Mouse (Mus musculus) MEL (cell line): ENCODE measurements around the gene Cd8b1.

Source experiments
- CTCF ChIP-seq, 3 experiments: IDR thresholded peaks in 2 of 3; conservative IDR thresholded peaks in 1 of 3; 2 replicates each; pipeline ENCODE4 v1.5.1; 2011 to 2012; ENCODE audit warnings: low read length in 3 of 3, low read depth in 2 of 3, mild to moderate bottlenecking in 2 of 3, improper control_type of control experiment in 1 of 3, inconsistent platforms in 1 of 3, mixed read lengths in 1 of 3, moderate library complexity in 1 of 3; ENCODE audit not compliant: control insufficient read depth in 1 of 3, insufficient read depth in 1 of 3, poor library complexity in 1 of 3, severe bottlenecking in 1 of 3
- E2F4 ChIP-seq: IDR thresholded peaks from 2 replicates; pipeline ENCODE4 v1.6.1; 2011; ENCODE audit warnings: low read depth, low read length, improper control_type of control experiment, borderline replicate concordance
- EP300 ChIP-seq, 2 experiments: IDR thresholded peaks; 2 replicates each; pipeline ENCODE4 v1.6.1; 2011; ENCODE audit warnings: improper control_type of control experiment in 2 of 2, low read length in 2 of 2, low read depth in 1 of 2, mild to moderate bottlenecking in 1 of 2
- GATA1 ChIP-seq: IDR thresholded peaks from 2 replicates; pipeline ENCODE4 v1.6.1; 2011; ENCODE audit warnings: low read depth, low read length, improper control_type of control experiment
- KAT2A ChIP-seq: conservative IDR thresholded peaks from 2 replicates; pipeline ENCODE4 v1.6.1; 2012; ENCODE audit warnings: low read depth, low read length, improper control_type of control experiment, inconsistent platforms
- NELFE ChIP-seq: IDR thresholded peaks from 2 replicates; pipeline ENCODE4 v1.6.1; 2011; ENCODE audit warnings: low read depth, low read length, improper control_type of control experiment
- TAL1 ChIP-seq: IDR thresholded peaks from 2 replicates; pipeline ENCODE4 v1.6.1; 2012; ENCODE audit warnings: mild to moderate bottlenecking, inconsistent platforms, low read length, moderate library complexity, mixed read lengths
- USF2 ChIP-seq, 2 experiments: IDR thresholded peaks; 2 replicates each; pipeline ENCODE4 v1.6.1; 2011 to 2012; ENCODE audit warnings: improper control_type of control experiment in 2 of 2, low read length in 2 of 2, borderline replicate concordance in 1 of 2, inconsistent platforms in 1 of 2, low read depth in 1 of 2, mild to moderate bottlenecking in 1 of 2; ENCODE audit not compliant: insufficient read depth in 1 of 2
- ZKSCAN1 ChIP-seq: IDR thresholded peaks from 2 replicates; pipeline ENCODE4 v1.6.1; 2012; ENCODE audit warnings: low read depth, mild to moderate bottlenecking, inconsistent platforms, low read length, improper control_type of control experiment, moderate library complexity

- TF ChIP-seq USF2 (IDR thresholded peaks at IDR 0.05; ENCODE audit: borderline replicate concordance in 1 of 2, insufficient read depth in 1 of 2, low read depth in 1 of 2, low read length in 2 of 2) (no peak), KAT2A (no peak), E2F4 (no peak), NELFE (no peak), CTCF (IDR thresholded peaks at IDR 0.05 in 2 of 3, conservative IDR thresholded peaks at IDR 0.05 in 1 of 3; ENCODE audit: control insufficient read depth in 1 of 3, insufficient read depth in 1 of 3, low read depth in 2 of 3, low read length in 3 of 3, poor library complexity in 1 of 3, severe bottlenecking in 1 of 3) (no peak), GATA1 (no peak), TAL1 (no peak), EP300 (IDR thresholded peaks at IDR 0.05; ENCODE audit: low read depth in 1 of 2, low read length in 2 of 2) (no peak), ZKSCAN1 (no peak)
These were observed 24.5 kb upstream of the Cd8b1 start for GRCm38 (mm10) chr6:71298051-71298450.
